Mouse (Mus musculus) cerebellum, adult 2 months (tissue): ENCODE data around the gene Sod1. TPM values are rescaled to one million over a fixed set of nuclear protein-coding genes. Genes with fewer than 3 reads are reported as not detected.

Experiments used
- DNase-seq, 2 experiments: peaks; one replicate each; pipeline ENCODE4 v3.0.0; 2021
- H3K27ac ChIP-seq: fragments of 200-500 bp; 2 replicates; pipeline ENCODE4 v1.5.1; 2012; ENCODE audit warnings: low read length, control low read depth, inconsistent platforms; ENCODE audit not compliant: insufficient read depth
- H3K27me3 ChIP-seq: fragments of 200-500 bp; 2 replicates; pipeline ENCODE4 v1.6.1; 2012; ENCODE audit warnings: inconsistent platforms, mild to moderate bottlenecking, low read length, moderate library complexity; ENCODE audit not compliant: control insufficient read depth, insufficient read depth
- H3K4me1 ChIP-seq: fragments of 200-500 bp; 2 replicates; pipeline ENCODE4 v1.6.1; 2011; ENCODE audit warnings: low read length; ENCODE audit not compliant: control insufficient read depth, insufficient read depth
- H3K4me3 ChIP-seq: fragments of 200-500 bp; replicated peaks from 2 replicates; pipeline ENCODE3; 2011; ENCODE audit warnings: mild to moderate bottlenecking, low read depth, low read length, control low read depth; ENCODE audit not compliant: insufficient read depth
- CTCF ChIP-seq: fragments of 200-500 bp; IDR thresholded peaks from 2 replicates; pipeline ENCODE4 v1.5.1; 2011; ENCODE audit warnings: low read depth, mild to moderate bottlenecking, control low read depth, low read length, moderate library complexity, borderline replicate concordance; ENCODE audit not compliant: insufficient read depth
- POLR2A ChIP-seq: fragments of 200-500 bp; IDR thresholded peaks from 2 replicates; pipeline ENCODE4 v1.6.1; 2011; ENCODE audit warnings: low read length, control low read depth, borderline replicate concordance; ENCODE audit not compliant: insufficient read depth
- WGBS: fragments of 180-500 bp; shearing (Covaris S2); methylation state at CpG from one replicate; pipeline ENCODE4 v1.1.7; 2018; 5-methylcytosine and 5-hydroxymethylcytosine counted together
- polyA plus RNA-seq: library from polyadenylated mRNA; depleted of rRNA; stranded (reverse); fragments of >200 nt; gene quantifications from 2 replicates; pipeline ENCODE4 v1.2.3, GENCODE M21; 2012; rRNA removed

Sod1 gene
- polyA plus RNA-seq, 1 experiment = 752 TPM

DNA sequence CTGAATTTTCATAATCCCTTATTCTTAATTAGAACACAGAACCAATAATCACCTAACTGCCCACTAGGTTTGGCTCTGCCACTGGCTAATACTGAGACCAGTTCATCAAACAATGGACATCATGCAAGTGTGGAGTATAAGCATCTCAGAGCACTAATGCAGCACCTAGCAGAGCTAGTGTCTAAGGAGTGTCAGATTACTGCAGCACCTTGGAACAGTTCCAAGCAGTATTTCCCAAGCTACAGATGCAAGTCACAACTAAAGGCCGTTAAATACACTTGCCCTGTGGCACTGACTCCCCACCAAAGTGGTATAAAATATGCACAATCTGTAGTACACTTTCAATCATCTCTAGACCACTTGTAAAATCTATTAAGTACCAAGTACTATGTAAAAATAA is 46.0 kb downstream of the Sod1 start:
- 11% methylated on average over 1 of the region's 1 CpGs for WGBS
- TF ChIP-seq CTCF (no peak), POLR2A (no peak)

DNA sequence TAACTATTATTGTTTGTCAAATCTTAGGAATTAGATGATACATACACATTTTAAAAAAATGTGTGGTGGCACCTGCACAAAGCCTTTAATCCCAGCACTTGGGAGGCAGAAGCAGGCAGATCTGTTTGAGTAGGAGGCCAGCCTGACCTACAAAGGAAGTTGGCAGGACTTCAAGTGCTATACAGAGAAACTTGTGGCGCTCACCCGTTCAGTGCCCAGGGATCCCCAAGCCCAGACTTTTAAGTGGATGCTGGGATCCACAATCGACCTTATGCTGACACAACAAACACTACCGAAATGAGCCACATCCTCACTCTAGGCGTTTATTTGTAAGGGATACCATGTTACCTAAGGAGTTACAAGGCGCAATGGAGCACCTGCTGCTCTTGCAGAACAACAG is 55.0 kb downstream of the Sod1 start:
- WGBS = 39% methylated on average over 6 of the region's 6 CpGs
- DNase-seq = peak; percentile 24 to 42
- no peak for TF ChIP-seq POLR2A
- no peak for TF ChIP-seq CTCF

More for the DNA sequence above, 46.0 kb downstream of the Sod1 start:
- Histone ChIP-seq H3K27me3 (no peaks in the 10 kb centered on the region), H3K4me1 (no peaks in the 10 kb centered on the region), H3K4me3 (no peak overlapping the region), H3K27ac (no peak overlapping the region)
- no peak for DNase-seq

More for the DNA sequence above, 55.0 kb downstream of the Sod1 start:
- H3K27me3 ChIP-seq = no peaks in the 10 kb centered on the region
- H3K4me3 ChIP-seq = no peak overlapping the region
- H3K4me1 ChIP-seq = peaks cover 4% of the 10 kb centered on the region
- no peak overlapping the region for H3K27ac ChIP-seq

Other genes with a start within 250 kb of the Sod1 start
- gene Tiam1, start 77.0 kb upstream of the Sod1 start, polyA plus RNA-seq = 73.6 and 88.5 TPM in 2 replicates
- 48.4 and 50.4 TPM in 2 replicates for gene Scaf4, start 63.7 kb downstream of the Sod1 start, polyA plus RNA-seq
- 12.6 and 12.8 TPM in 2 replicates for gene Hunk, start 165.3 kb downstream of the Sod1 start, polyA plus RNA-seq